Mouse (Mus musculus) lung, embryonic 15.5 days (tissue): ENCODE measurements around the gene Cyp4x1. TPM values are rescaled to one million over a fixed set of nuclear protein-coding genes. Genes with fewer than 3 reads are reported as not detected.

Experiments
- polyA plus RNA-seq: library from polyadenylated mRNA; unstranded; fragments of >200 nt; fragmentation: Nextera tagmentation; extraction: Ambion mirVana; gene quantifications from 2 replicates; pipeline ENCODE4 v1.2.1, GENCODE M21; 2015

Cyp4x1 gene
- polyA plus RNA-seq, 1 experiment from 2014 or later: 0.06 TPM

Other genes starting within 250 kb of the Cyp4x1 start
- 0.15 and 0.20 TPM in 2 replicates for gene Foxd2, start 225.4 kb downstream of the Cyp4x1 start, polyA plus RNA-seq
- not detected in 2 replicates for gene Foxe3, start 208.3 kb downstream of the Cyp4x1 start, polyA plus RNA-seq
- gene Cmpk1, start 147.0 kb downstream of the Cyp4x1 start, polyA plus RNA-seq: 106 and 113 TPM in 2 replicates
- gene Stil, start 134.1 kb downstream of the Cyp4x1 start, polyA plus RNA-seq: 15.2 and 16.6 TPM in 2 replicates
- 1.8 TPM in 2 replicates for gene Tal1, start 77.9 kb downstream of the Cyp4x1 start, polyA plus RNA-seq
- 21.6 and 22.9 TPM in 2 replicates for gene Pdzk1ip1, start 45.6 kb downstream of the Cyp4x1 start, polyA plus RNA-seq
- not detected in 2 replicates for gene Cyp4a29, start 107.8 kb upstream of the Cyp4x1 start, polyA plus RNA-seq
- gene Cyp4a12a, start 164.8 kb upstream of the Cyp4x1 start, polyA plus RNA-seq: not detected in 2 replicates